Mouse (Mus musculus) midbrain, embryonic 14.5 days (tissue): ENCODE data around the gene Gm11559. TPM values are rescaled to one million over a fixed set of nuclear protein-coding genes. Genes with fewer than 3 reads are reported as not detected.
"Not testable (repeated sequence)": the region's sequence is repeated elsewhere in the genome, so short reads cannot be mapped to it uniquely, and the experiment has no call there.

ENCODE experiments used
- ATAC-seq: fragments of 200-750 bp; cut with Nextera tagmentation; 2 replicates; pipeline ENCODE4 v1.8.0; 2017; ENCODE audit warnings: moderate number of reproducible peaks, moderate library complexity; ENCODE audit not compliant: low FRiP score, low TSS enrichment
- DNase-seq: peaks from one replicate; pipeline ENCODE4 v3.0.0-alpha.2; 2015
- H3K27ac ChIP-seq: fragments of 300-500 bp; sonication (generic); replicated peaks from 2 replicates; pipeline ENCODE4 v1.5.1; 2014; ENCODE audit warnings: mild to moderate bottlenecking, low read depth, low read length, moderate library complexity
- H3K27me3 ChIP-seq: fragments of 300-500 bp; sonication (generic); 2 replicates; pipeline ENCODE4 v1.6.1; 2014; ENCODE audit warnings: low read length, control low read depth, mixed read lengths; ENCODE audit not compliant: control insufficient read depth, insufficient read depth
- H3K36me3 ChIP-seq: fragments of 300-500 bp; sonication (generic); 2 replicates; pipeline ENCODE4 v1.6.1; 2014; ENCODE audit warnings: low read length, control low read depth; ENCODE audit not compliant: control insufficient read depth, insufficient read depth
- H3K4me1 ChIP-seq: fragments of 300-500 bp; sonication (generic); 2 replicates; pipeline ENCODE4 v1.6.1; 2014; ENCODE audit warnings: mild to moderate bottlenecking, antibody characterized with exemption, low read length, control low read depth; ENCODE audit not compliant: control insufficient read depth, insufficient read depth
- H3K4me2 ChIP-seq: fragments of 300-500 bp; sonication (generic); 2 replicates; pipeline ENCODE4 v1.6.1; 2014; ENCODE audit warnings: mild to moderate bottlenecking, low read length, moderate library complexity
- H3K4me3 ChIP-seq: fragments of 300-500 bp; sonication (generic); replicated peaks from 2 replicates; pipeline ENCODE4 v1.5.1; 2014; ENCODE audit warnings: low read depth, low read length
- H3K9ac ChIP-seq: fragments of 300-500 bp; sonication (generic); replicated peaks from 2 replicates; pipeline ENCODE4 v1.6.1; 2014; ENCODE audit warnings: mild to moderate bottlenecking, low read length, moderate library complexity
- H3K9me3 ChIP-seq: fragments of 300-500 bp; sonication (generic); 2 replicates; pipeline ENCODE4 v1.6.1; 2016; ENCODE audit warnings: low read length, control low read depth, mixed read lengths; ENCODE audit not compliant: control insufficient read depth
- WGBS: fragments of 180-500 bp; shearing (Covaris S2); extraction: QIAGEN DNeasy Blood & Tissue Kit; methylation state at CpG from one replicate; pipeline ENCODE4 v1.1.7; 2014; 5-methylcytosine and 5-hydroxymethylcytosine counted together
- polyA plus RNA-seq: library from polyadenylated mRNA; unstranded; fragments of >200 nt; fragmentation: Nextera tagmentation; extraction: Ambion mirVana; gene quantifications from 2 replicates; pipeline ENCODE4 v1.2.1, GENCODE M21; 2014

Gene Gm11559
- not detected in 2 replicates for polyA plus RNA-seq

GRCm38 (mm10) chr11:99864176-99864575 is at the start of gene Gm11559:
TSS of gene Gm11559 (plus strand) at chr11:99864476.
- H3K4me1 ChIP-seq, ATAC-seq, H3K4me3 ChIP-seq, H3K9me3 ChIP-seq, DNase-seq, H3K9ac ChIP-seq, H3K27me3 ChIP-seq, H3K36me3 ChIP-seq, H3K4me2 ChIP-seq, H3K27ac ChIP-seq: not testable (repeated sequence)
- WGBS: 75% methylated on average over 1 of the region's 1 CpGs

- not testable (repeated sequence) for H3K9ac ChIP-seq, H3K27ac ChIP-seq, H3K36me3 ChIP-seq, H3K4me1 ChIP-seq, ATAC-seq, H3K27me3 ChIP-seq, H3K4me2 ChIP-seq, H3K9me3 ChIP-seq, DNase-seq, H3K4me3 ChIP-seq
- 86% methylated on average over 2 of the region's 2 CpGs for WGBS
These were observed 48.7 kb upstream of the Gm11559 start, which contains the start of gene Gm11564 for GRCm38 (mm10) chr11:99815566-99815965. TSS of gene Gm11564 (minus strand) at chr11:99815666.

DNA sequence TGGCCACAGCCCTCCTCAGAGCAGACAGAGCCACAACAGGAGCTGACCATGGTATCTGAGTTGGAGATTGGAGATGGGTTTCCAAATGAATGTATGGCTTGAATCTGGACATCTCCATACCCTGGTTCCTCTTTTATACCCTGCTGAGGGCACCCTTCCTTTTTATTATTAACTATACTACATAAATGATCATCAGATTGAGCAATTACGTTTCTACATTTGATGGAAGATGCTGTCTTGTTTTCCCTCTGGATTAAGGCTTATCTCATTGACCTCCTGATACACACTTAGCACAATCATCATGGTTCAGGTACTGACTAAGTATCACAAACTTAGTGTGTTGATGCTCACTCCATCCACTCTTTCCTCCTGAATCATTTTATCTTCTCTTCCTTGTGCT is 26.3 kb upstream of the Gm11559 start, which contains the start of gene 2300003K06Rik:
TSS of gene 2300003K06Rik (minus strand) at position 101 of the 400 bp plus-strand sequence.
- 77% methylated on average over 1 of the region's 1 CpGs for WGBS
- Histone ChIP-seq H3K4me1 (no peaks in the 10 kb centered on the region), H3K4me2 (no peak within 1 kb of the TSS), H3K27me3 (no peaks in the 10 kb centered on the region), H3K36me3 (no peaks in the 10 kb centered on the region), H3K27ac (no peak within 1 kb of the TSS), H3K9ac (no peak within 1 kb of the TSS), H3K4me3 (no peak within 1 kb of the TSS), H3K9me3 (no peaks in the 10 kb centered on the region)
- ATAC-seq: no peak
- no peak for DNase-seq

- no peak overlapping the region for H3K27ac ChIP-seq
- no peak for DNase-seq
These were observed 22.1 kb upstream of the Gm11559 start for GRCm38 (mm10) chr11:99842185-99842584.

GRCm38 (mm10) chr11:99846746-99847145 is 17.5 kb upstream of the Gm11559 start:
- no peak overlapping the region for H3K9ac ChIP-seq
- no peak overlapping the region for H3K27ac ChIP-seq
- H3K36me3 ChIP-seq: no peaks in the 10 kb centered on the region
- DNase-seq: no peak
- 95% methylated on average over 2 of the region's 2 CpGs for WGBS
- no peak overlapping the region for H3K4me3 ChIP-seq
- H3K4me2 ChIP-seq: no peak overlapping the region
- no peaks in the 10 kb centered on the region for H3K27me3 ChIP-seq
- no peaks in the 10 kb centered on the region for H3K9me3 ChIP-seq
- H3K4me1 ChIP-seq: no peaks in the 10 kb centered on the region
- ATAC-seq: no peak

More at GRCm38 (mm10) chr11:99842185-99842584, 22.1 kb upstream of the Gm11559 start:
- 70% methylated on average over 1 of the region's 1 CpGs for WGBS
- no peaks in the 10 kb centered on the region for H3K9me3 ChIP-seq
- H3K36me3 ChIP-seq: no peaks in the 10 kb centered on the region
- no peaks in the 10 kb centered on the region for H3K27me3 ChIP-seq
- H3K9ac ChIP-seq: no peak overlapping the region
- H3K4me3 ChIP-seq: no peak overlapping the region
- no peak for ATAC-seq
- no peak overlapping the region for H3K4me2 ChIP-seq
- H3K4me1 ChIP-seq: no peaks in the 10 kb centered on the region

GRCm38 (mm10) chr11:99851508-99851907 is 12.8 kb upstream of the Gm11559 start, which contains the start of gene Krtap4-16:
TSS of gene Krtap4-16 (minus strand) at chr11:99851608.
- H3K9ac ChIP-seq: no peak within 1 kb of the TSS
- H3K36me3 ChIP-seq: no peaks in the 10 kb centered on the region
- H3K27me3 ChIP-seq: no peaks in the 10 kb centered on the region
- H3K4me3 ChIP-seq: no peak within 1 kb of the TSS
- no peak for ATAC-seq
- DNase-seq: no peak
- H3K9me3 ChIP-seq: no peaks in the 10 kb centered on the region
- no peak within 1 kb of the TSS for H3K27ac ChIP-seq
- no peak within 1 kb of the TSS for H3K4me2 ChIP-seq
- H3K4me1 ChIP-seq: no peaks in the 10 kb centered on the region

DNA sequence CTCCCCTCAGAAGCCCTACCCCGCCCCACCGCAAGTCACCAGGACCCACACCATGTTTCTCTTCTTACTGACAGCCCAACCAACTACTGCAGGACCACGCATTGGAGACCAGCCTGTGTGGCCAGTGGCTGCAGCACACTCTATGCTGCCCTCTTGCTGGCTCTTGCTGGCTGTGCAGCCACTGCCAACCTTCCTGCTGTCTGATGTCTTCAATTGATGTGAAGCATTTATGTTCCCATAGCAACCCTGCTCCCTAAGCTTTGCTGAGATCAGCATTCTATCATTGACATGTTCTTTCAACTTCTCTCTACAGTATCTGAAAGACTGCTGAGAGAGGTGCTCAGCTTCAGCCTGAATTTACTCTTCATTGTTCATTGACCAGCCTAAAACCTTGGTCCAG is 10.2 kb upstream of the Gm11559 start:
- Histone ChIP-seq H3K36me3 (no peaks in the 10 kb centered on the region), H3K4me1 (no peaks in the 10 kb centered on the region), H3K27ac (no peak overlapping the region), H3K4me3 (no peak overlapping the region), H3K4me2 (no peak overlapping the region), H3K27me3 (no peaks in the 10 kb centered on the region), H3K9ac (no peak overlapping the region), H3K9me3 (no peaks in the 10 kb centered on the region)
- WGBS: 65% methylated on average over 3 of the region's 3 CpGs
- DNase-seq (peak; percentile 67), ATAC-seq (no peak)

- H3K4me1 ChIP-seq: no peaks in the 10 kb centered on the region
- H3K9me3 ChIP-seq: no peaks in the 10 kb centered on the region
- no peak within 1 kb of the TSS for H3K4me2 ChIP-seq
- ATAC-seq: no peak
- H3K36me3 ChIP-seq: no peaks in the 10 kb centered on the region
- no peak within 1 kb of the TSS for H3K27ac ChIP-seq
- DNase-seq: no peak
- no peak within 1 kb of the TSS for H3K4me3 ChIP-seq
- no peak within 1 kb of the TSS for H3K9ac ChIP-seq
- WGBS: 90% methylated on average over 2 of the region's 2 CpGs
- H3K27me3 ChIP-seq: no peaks in the 10 kb centered on the region
These were observed 6.7 kb upstream of the Gm11559 start, which contains the start of gene Gm11568 for GRCm38 (mm10) chr11:99857617-99858016. TSS of gene Gm11568 (plus strand) at chr11:99857917.

DNA sequence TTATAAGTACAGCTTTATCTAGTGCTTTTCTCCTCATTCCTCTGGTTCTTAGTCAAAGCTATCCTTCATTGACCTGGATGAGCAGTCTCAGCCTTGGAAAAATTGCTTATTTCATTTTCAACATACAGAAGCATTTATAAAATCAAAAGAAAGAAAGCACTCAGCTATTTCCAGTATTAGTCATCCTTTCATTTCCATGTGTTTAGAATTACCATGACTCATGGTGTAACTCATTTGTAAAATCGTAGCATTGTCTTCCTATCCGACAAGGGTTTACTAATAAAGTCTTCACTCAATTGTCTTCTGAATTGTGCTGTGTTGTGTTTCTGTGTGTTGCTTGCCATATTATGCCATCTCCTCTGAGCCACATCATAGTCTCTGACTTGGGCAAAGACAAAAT is 5.5 kb upstream of the Gm11559 start:
- Histone ChIP-seq H3K36me3 (no peaks in the 10 kb centered on the region), H3K4me2 (no peak overlapping the region), H3K4me3 (no peak overlapping the region), H3K4me1 (no peaks in the 10 kb centered on the region), H3K27ac (no peak overlapping the region), H3K9me3 (no peaks in the 10 kb centered on the region), H3K27me3 (no peaks in the 10 kb centered on the region), H3K9ac (no peak overlapping the region)
- DNase-seq (no peak), ATAC-seq (no peak)
- WGBS: 74% methylated on average over 2 of the region's 2 CpGs
